Mouse (Mus musculus) natural killer cell, adult 2 months (primary cell): ENCODE data around the gene Limk1.
A peak's percentile ranks its signal among the peaks of the same experiment; 100 is the strongest.

ENCODE experiments used
- DNase-seq, 2 experiments: peaks; one replicate each; pipeline ENCODE4 v3.0.0; 2022; ENCODE audit warnings: low spot score in 2 of 2

Limk1 gene

DNA sequence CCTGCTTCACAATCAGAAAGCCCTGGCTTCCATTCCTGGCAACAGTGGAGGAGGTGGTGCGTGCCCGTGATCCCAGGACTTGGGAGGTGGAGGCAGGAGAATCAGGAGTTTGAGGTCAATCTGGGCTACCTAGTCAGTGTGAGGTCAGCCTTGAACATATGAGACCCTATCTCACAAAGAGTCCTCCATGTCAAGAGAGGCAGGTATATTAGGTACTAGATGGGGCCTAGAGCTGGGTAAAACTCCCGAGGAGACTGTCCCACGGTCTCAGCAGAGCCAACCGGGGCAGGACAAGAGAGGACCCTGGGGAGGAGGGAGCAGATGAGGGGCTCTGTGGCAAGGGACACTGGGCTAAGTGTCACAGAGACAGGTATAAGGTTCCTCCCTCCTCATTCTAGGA is 10.9 kb downstream of the Limk1 start:
- no peak for DNase-seq

- DNase-seq, result peak; percentile 43 to 54
Observed at GRCm38 (mm10) chr5:134675956-134676759, 12.2 kb downstream of the Limk1 start.

DNA sequence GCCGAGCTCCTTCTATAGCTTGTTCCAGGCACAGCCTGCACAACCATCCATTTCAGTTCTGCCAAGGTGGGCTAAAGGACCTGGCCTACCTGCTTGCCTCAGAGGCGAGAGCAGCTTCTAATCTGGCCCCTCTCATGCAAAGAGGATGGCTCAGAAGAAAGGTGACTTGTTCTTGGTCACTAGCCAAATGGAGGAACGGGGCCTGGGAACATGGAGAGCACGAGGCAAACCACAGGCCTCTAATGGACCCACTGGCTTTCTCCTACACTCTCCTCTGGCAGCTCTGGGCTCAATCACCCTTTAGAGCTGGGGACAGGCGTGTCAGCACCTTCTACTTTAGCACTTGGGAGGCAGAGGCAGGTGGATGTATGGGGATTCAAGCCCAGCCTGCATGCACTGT is 13.4 kb downstream of the Limk1 start:
- no peak for DNase-seq

DNA sequence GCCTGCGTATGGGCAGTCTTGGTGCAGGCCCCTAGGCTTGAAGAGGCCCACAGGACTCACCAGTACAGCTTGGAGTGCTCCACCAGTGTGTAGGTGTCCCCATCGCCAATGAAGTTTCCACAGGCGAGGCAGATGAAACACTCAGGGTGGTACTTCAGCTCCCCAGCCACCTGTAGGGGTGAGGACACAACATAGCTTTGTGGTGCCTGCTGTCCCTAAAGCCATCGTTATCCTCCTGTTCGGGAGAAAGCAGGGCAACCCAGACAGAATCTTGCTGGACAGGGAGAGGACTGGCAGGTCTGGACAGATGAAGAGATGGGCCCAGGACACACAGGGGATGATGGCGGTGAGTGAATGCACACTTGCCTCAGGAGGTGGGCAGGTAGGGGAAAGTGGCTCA is 15.8 kb downstream of the Limk1 start:
- no peak for DNase-seq

DNA sequence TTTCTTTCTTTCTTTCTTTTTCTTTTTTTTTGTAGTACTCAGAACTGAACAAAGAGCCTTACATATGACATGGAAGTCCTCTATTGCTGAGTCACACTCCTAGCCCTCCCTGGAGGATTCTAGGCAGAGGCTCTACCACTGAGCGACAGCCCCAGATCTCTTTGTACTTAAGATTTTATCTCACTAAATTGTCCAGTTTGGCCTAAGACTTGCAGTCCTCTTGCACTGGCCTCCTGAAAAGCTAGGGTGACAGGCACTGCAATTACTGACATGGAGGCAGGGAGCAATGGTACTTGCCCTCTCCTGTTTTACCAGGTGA is 16.2 kb downstream of the Limk1 start:
- no peak for DNase-seq

DNA sequence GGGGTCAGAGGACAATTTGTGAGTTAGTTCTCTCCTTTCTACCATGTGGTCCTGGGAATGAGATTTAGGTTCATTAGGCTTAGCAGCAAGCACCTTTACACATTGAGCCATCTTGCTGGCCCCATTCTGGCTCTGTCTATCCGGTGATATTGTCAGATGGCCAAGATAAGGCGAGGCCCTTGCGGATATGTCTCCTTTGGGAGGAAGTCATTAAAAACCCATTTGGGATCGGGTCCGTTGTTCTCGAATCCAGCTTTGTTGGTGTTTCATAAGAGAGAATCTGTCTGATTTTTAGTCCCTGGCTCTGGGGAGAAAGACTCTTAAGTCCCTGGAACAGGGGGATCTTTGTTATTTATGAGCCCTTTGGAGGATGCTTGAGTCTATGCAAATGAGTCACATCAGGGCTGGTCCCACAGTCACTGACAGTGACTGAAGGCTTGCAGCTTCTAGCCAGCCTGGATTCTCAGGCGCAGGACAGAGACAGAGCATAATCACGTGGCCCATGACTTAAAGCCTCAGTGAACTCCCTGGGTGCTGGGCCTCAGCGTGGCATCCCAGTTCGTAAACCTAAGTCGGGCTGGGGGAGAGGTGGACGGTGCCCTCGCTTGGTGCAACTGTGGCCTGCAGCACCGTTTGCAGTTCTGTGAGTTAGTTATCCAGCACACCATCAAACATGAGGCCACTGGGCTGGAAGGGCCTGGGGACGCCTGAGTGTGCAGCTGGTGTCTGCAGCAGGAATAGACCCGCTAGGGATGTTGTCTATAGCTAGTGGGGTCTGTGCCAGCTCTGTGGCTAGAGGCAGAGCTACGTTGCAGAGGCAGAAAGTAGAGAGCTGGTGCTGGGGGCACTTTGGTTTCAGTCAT is 16.8 kb downstream of the Limk1 start:
- no peak for DNase-seq

- DNase-seq, result no peak
Observed at GRCm38 (mm10) chr5:134669001-134669708, 19.2 kb downstream of the Limk1 start.

GRCm38 (mm10) chr5:134668495-134668894 is 19.9 kb downstream of the Limk1 start:
- DNase-seq, result no peak

DNA sequence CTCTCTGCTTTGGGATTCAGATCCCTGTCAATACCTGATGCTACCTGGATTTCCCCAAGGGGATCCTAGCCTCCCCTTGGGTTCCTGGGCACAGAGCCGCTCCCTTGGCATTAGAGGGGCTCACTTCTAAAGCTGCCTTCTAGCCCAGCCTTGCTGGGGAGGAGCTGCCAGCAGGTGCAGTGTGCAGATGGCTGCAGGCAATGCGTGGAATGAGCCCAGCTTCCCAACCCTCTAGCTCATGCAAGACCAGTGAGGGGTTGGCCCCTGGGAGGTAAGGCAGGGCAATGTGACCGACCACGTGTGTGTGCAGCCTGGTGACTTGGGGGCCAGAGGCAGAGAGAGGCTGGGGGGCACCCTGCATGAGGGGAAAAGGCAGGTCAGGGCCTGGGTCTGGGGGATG is 31.7 kb downstream of the Limk1 start:
- DNase-seq, result no peak

DNA sequence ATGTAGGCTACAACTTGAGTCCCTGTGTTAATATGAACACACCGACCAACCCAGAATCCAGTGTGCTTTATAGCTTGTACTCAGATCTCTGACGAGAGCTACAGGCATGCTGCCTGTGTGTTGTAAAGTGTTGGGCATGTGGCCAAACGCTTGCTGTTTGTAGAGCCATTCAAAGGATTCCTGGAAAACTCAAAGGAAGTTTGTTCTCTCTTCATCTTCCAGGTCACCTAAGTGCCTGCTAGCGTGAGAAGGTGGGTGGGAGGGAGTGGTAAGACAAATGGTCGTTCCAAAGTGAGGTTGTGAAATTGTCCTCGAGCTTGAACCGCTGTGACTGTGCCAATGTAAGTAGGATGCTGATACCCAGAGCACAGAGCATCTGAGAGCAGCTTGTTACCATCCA is 36.4 kb downstream of the Limk1 start:
- no peak for DNase-seq

DNA sequence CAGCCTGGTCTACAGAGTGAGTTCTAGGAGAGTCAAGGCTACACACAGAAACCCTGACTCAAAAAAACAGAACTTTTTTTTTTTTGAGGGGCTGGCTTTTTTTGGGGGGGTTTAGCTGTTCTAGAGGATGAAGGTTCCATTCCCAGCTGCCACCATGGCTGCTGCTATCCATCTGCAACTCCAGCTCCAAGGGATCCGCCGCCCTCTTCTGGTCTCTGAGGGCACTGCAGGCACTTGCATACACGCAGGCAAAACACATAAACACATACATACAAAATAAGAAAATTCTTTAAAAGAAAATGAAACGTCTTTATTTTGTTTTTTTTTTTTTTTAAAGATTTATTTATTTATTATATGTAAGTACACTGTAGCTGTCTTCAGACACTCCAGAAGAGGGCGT is 37.5 kb downstream of the Limk1 start:
- peak; percentile 54 to 66 for DNase-seq

- peak in 1 of 2 experiments; percentile 35 for DNase-seq
Observed at GRCm38 (mm10) chr5:134648976-134649375, 39.4 kb downstream of the Limk1 start.

DNA sequence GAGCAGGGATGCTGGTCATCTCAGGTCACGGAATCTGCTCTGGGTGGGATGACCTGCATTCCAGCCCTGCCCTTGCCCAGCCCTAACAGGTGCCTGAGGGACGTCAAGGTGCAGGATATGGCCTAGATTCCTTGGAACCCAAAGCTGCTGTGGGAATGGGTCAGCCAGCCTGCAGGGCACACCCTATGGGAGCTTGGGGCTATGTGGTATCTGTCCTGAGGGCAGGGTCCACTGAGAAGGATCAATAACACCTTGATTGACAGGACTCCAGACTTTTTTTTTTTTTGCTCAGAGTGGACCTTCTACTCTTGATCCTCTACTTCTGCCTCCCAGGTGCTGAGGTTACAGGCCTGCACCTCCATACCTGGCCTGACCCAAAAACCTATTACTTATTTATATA is 41.0 kb downstream of the Limk1 start:
- DNase-seq, result no peak

- DNase-seq, result no peak
Observed at GRCm38 (mm10) chr5:134646461-134646860, 41.9 kb downstream of the Limk1 start.

DNA sequence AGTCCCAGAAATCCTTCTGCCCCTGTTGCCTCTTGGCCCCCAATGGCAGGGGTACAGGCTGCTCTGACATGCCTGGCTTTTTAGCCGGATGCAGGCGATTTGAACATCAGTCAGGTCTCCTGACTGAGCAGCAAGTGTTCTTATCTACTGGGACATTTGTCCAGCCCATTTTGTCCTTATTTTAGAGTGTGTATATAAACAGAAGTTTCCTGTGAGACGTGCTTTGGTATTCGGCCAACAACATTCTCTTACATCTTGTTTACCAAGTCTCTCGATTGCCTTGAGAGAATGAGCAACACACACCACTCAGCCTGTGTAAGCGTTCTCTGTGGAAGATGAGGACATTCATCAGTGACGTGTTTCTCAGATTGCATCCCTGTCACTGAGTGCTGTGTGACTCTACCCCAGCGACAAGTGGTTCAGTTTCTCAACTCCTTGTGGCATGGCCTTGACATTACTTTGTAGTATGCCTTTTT is 43.7 kb downstream of the Limk1 start:
- no peak for DNase-seq

- no peak for DNase-seq
Observed at GRCm38 (mm10) chr5:134644121-134644520, 44.3 kb downstream of the Limk1 start.

DNA sequence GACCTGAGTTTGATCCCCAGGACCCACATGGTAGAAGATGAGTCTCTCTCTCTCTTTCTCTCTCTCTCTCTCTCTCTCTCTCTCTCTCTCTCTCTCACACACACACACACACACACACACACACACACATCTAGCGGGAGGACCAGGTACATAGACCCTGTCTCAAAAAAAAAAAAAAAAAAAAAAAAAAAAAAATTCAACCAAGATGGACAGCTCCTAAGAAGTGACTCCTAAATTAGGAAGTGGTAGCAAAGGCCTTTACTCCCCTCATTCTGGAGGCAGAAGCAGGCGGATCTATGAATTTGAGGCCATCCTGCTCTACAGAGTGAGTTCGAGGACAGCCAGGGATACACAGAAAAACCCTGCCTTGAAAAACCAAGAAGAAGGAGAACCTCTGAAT is 48.0 kb downstream of the Limk1 start:
- no peak for DNase-seq

GRCm38 (mm10) chr5:134639269-134639682 is 49.1 kb downstream of the Limk1 start, which contains the start of gene Eif4h:
Gene Eif4h, minus strand, starts transcription at chr5:134639490.
- DNase-seq, result peak; percentile 97

DNA sequence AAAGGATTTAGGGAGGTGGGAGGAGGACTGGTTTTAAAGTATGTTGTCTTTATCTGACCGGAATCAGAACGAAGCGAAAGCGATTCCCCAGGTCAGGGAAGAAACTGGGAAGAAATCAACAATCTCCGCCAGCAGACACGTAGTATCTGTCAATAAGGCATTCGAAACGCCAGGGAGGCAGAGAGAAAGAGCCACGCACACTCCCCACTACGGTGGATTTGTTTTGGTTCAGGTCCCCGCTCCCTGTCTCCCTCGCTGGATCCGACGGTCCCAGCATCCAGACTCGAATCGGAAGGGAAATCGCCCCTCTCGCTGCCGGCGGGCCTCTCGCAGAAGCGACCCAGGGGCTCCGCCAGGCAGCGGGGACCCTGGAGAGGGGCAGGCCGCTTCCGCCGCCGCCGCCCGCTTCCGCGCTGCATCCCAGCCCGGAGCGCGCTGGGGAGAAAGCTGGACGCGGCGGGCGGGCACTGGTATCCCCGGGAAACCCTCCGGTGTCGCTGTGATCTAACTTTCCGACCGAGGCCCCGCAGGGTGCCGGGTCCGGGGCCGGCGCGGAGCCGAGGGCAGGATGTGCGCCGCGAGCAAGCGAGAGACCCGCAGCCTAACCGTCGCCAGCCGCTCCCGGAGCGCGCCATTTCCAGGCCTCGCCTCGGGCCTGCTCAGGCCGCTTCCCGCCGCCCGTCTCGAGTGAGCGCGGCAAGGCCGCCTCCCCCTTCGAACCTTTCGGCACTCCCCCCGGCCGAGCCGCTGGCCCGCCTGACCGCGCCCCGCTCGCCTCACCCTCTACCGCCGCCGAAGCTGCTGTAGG is 49.7 kb downstream of the Limk1 start:
- DNase-seq, result no peak

- DNase-seq, result no peak
Observed at GRCm38 (mm10) chr5:134637820-134638367, 50.5 kb downstream of the Limk1 start.

GRCm38 (mm10) chr5:134632841-134633240 is 55.6 kb downstream of the Limk1 start:
- DNase-seq, result no peak
